Mouse (Mus musculus): Measurements from ENCODE around the gene Wasf3. TPM values are rescaled to one million over a fixed set of nuclear protein-coding genes. Genes with fewer than 3 reads are reported as not detected.

Gene Wasf3
- total and polyA plus RNA-seq, 3 experiments, result 0.31 to 0.74 (median 0.34) TPM

GRCm38 (mm10) chr5:146453556-146453955 lies 68.8 kb downstream of the Wasf3 start:
- no peak overlapping the region for H3K9ac ChIP-seq (ENCODE audit: low read depth, low read length)
- no peak overlapping the region for H3K27ac ChIP-seq
- no peak for DNase-seq
- TF ChIP-seq CTCF (IDR thresholded peaks at IDR 0.05), result no peak
- no peak for TF ChIP-seq EP300 (IDR thresholded peaks at IDR 0.05; ENCODE audit: insufficient read depth, low read depth, low read length)
- H3K27me3 ChIP-seq (ENCODE audit: control insufficient read depth, insufficient read depth, low read length), result no peaks in the 10 kb centered on the region
- 87% methylated on average over 6 of the region's 6 CpGs for WGBS
- no peaks in the 10 kb centered on the region for H3K4me1 ChIP-seq (ENCODE audit: control insufficient read depth, insufficient read depth, low read length)
- H3K36me3 ChIP-seq (ENCODE audit: control insufficient read depth, insufficient read depth, low read length), result no peaks in the 10 kb centered on the region
- intact Hi-C loops (cut with DNase I), result no loop called here
- no peaks in the 10 kb centered on the region for H3K79me2 ChIP-seq (replicated peaks; ENCODE audit: control insufficient read depth, insufficient read depth, low read length)
- H3K4me3 ChIP-seq, result no peak overlapping the region

- no peaks in the 10 kb centered on the region for H3K27me3 ChIP-seq (ENCODE audit: control insufficient read depth, insufficient read depth, low read length)
- 59% methylated on average over 8 of the region's 8 CpGs for WGBS
- H3K36me3 ChIP-seq (ENCODE audit: control insufficient read depth, insufficient read depth, low read length), result no peaks in the 10 kb centered on the region
- no peak overlapping the region for H3K27ac ChIP-seq
- DNase-seq, result no peak
- no peaks in the 10 kb centered on the region for H3K4me1 ChIP-seq (ENCODE audit: control insufficient read depth, insufficient read depth, low read length)
- no peak overlapping the region for H3K4me3 ChIP-seq
- no peaks in the 10 kb centered on the region for H3K79me2 ChIP-seq (replicated peaks; ENCODE audit: control insufficient read depth, insufficient read depth, low read length)
- H3K9ac ChIP-seq (ENCODE audit: low read depth, low read length), result no peak overlapping the region
- TF ChIP-seq CTCF (IDR thresholded peaks at IDR 0.05) (no peak), POLR2A (IDR thresholded peaks at IDR 0.05; ENCODE audit: insufficient read depth, low read depth, low read length) (no peak)
- intact Hi-C loops (cut with DNase I), result no loop called here
Measured at GRCm38 (mm10) chr5:146461612-146462011, 76.8 kb downstream of the Wasf3 start.

- intact Hi-C loops (cut with DNase I), result no loop called here
- H3K27me3 ChIP-seq (ENCODE audit: control insufficient read depth, insufficient read depth, low read length), result no peaks in the 10 kb centered on the region
- no peaks in the 10 kb centered on the region for H3K36me3 ChIP-seq (ENCODE audit: control insufficient read depth, insufficient read depth, low read length)
- no peak overlapping the region for H3K27ac ChIP-seq
- no peak overlapping the region for H3K9ac ChIP-seq (ENCODE audit: low read depth, low read length)
- no peak overlapping the region for H3K4me3 ChIP-seq
- TF ChIP-seq CTCF (IDR thresholded peaks at IDR 0.05), result no peak
- no peak for TF ChIP-seq EP300 (IDR thresholded peaks at IDR 0.05; ENCODE audit: insufficient read depth, low read depth, low read length)
- no peak for TF ChIP-seq POLR2A (IDR thresholded peaks at IDR 0.05; ENCODE audit: insufficient read depth, low read depth, low read length)
- 85% methylated on average over 19 of the region's 19 CpGs for WGBS
- H3K4me1 ChIP-seq (ENCODE audit: control insufficient read depth, insufficient read depth, low read length), result no peaks in the 10 kb centered on the region
- DNase-seq, result no peak
- no peaks in the 10 kb centered on the region for H3K79me2 ChIP-seq (replicated peaks; ENCODE audit: control insufficient read depth, insufficient read depth, low read length)
Measured at GRCm38 (mm10) chr5:146466663-146467062, 81.9 kb downstream of the Wasf3 start.

- H3K4me3 ChIP-seq, result no peak overlapping the region
- no peaks in the 10 kb centered on the region for H3K36me3 ChIP-seq (ENCODE audit: control insufficient read depth, insufficient read depth, low read length)
- H3K4me1 ChIP-seq (ENCODE audit: control insufficient read depth, insufficient read depth, low read length), result no peaks in the 10 kb centered on the region
- H3K9ac ChIP-seq (ENCODE audit: low read depth, low read length), result no peak overlapping the region
- no peak for DNase-seq
- no peak overlapping the region for H3K27ac ChIP-seq
- TF ChIP-seq CTCF (IDR thresholded peaks at IDR 0.05) (no peak), EP300 (IDR thresholded peaks at IDR 0.05; ENCODE audit: insufficient read depth, low read depth, low read length) (no peak), POLR2A (IDR thresholded peaks at IDR 0.05; ENCODE audit: insufficient read depth, low read depth, low read length) (no peak)
- H3K79me2 ChIP-seq (replicated peaks; ENCODE audit: control insufficient read depth, insufficient read depth, low read length), result no peaks in the 10 kb centered on the region
- 88% methylated on average over 9 of the region's 9 CpGs for WGBS
- intact Hi-C loops (cut with DNase I), result no loop called here
- H3K27me3 ChIP-seq (ENCODE audit: control insufficient read depth, insufficient read depth, low read length), result no peaks in the 10 kb centered on the region
Measured at GRCm38 (mm10) chr5:146468311-146468710, 83.5 kb downstream of the Wasf3 start.

GRCm38 (mm10) chr5:146470821-146471220 lies 86.0 kb downstream of the Wasf3 start:
- Histone ChIP-seq H3K27ac (no peak overlapping the region), H3K36me3 (ENCODE audit: control insufficient read depth, insufficient read depth, low read length) (no peaks in the 10 kb centered on the region), H3K4me3 (no peak overlapping the region), H3K79me2 (replicated peaks; ENCODE audit: control insufficient read depth, insufficient read depth, low read length) (no peaks in the 10 kb centered on the region), H3K9ac (ENCODE audit: low read depth, low read length) (no peak overlapping the region), H3K4me1 (ENCODE audit: control insufficient read depth, insufficient read depth, low read length) (no peaks in the 10 kb centered on the region), H3K27me3 (ENCODE audit: control insufficient read depth, insufficient read depth, low read length) (no peaks in the 10 kb centered on the region)
- TF ChIP-seq EP300 (IDR thresholded peaks at IDR 0.05; ENCODE audit: insufficient read depth, low read depth, low read length), result no peak
- no peak for TF ChIP-seq CTCF (IDR thresholded peaks at IDR 0.05)
- TF ChIP-seq POLR2A (IDR thresholded peaks at IDR 0.05; ENCODE audit: insufficient read depth, low read depth, low read length), result no peak
- 84% methylated on average over 9 of the region's 9 CpGs for WGBS
- no peak for DNase-seq
- intact Hi-C loops (cut with DNase I), result no loop called here

- DNase-seq, result no peak
- no peak overlapping the region for H3K9ac ChIP-seq (ENCODE audit: low read depth, low read length)
- no peaks in the 10 kb centered on the region for H3K36me3 ChIP-seq (ENCODE audit: control insufficient read depth, insufficient read depth, low read length)
- no peaks in the 10 kb centered on the region for H3K4me1 ChIP-seq (ENCODE audit: control insufficient read depth, insufficient read depth, low read length)
- WGBS, result 67% methylated on average over 5 of the region's 5 CpGs
- H3K4me3 ChIP-seq, result no peak overlapping the region
- TF ChIP-seq CTCF (IDR thresholded peaks at IDR 0.05) (no peak), POLR2A (IDR thresholded peaks at IDR 0.05; ENCODE audit: insufficient read depth, low read depth, low read length) (no peak), EP300 (IDR thresholded peaks at IDR 0.05; ENCODE audit: insufficient read depth, low read depth, low read length) (no peak)
- H3K27ac ChIP-seq, result no peak overlapping the region
- no peaks in the 10 kb centered on the region for H3K79me2 ChIP-seq (replicated peaks; ENCODE audit: control insufficient read depth, insufficient read depth, low read length)
- intact Hi-C loops (cut with DNase I), result no loop called here
- H3K27me3 ChIP-seq (ENCODE audit: control insufficient read depth, insufficient read depth, low read length), result no peaks in the 10 kb centered on the region
Measured at GRCm38 (mm10) chr5:146471311-146471710, 86.5 kb downstream of the Wasf3 start.

All from heart, adult 2 months (tissue).